Mouse (Mus musculus) embryo, embryonic 9.5 days (tissue): ENCODE measurements at regions not wholly inside any gene's neighbourhood (a gene's known extent, or its start where the extent isn't known, plus 50 kb on each side); places are given as distances from the start of the nearest gene placed in this dataset.
A peak's percentile ranks its signal among the peaks of the same experiment; 100 is the strongest.

ENCODE experiments used
- DNase-seq: peaks from one replicate; pipeline ENCODE4 v3.0.0-alpha.2; 2017; ENCODE audit errors: extremely low spot score

DNA sequence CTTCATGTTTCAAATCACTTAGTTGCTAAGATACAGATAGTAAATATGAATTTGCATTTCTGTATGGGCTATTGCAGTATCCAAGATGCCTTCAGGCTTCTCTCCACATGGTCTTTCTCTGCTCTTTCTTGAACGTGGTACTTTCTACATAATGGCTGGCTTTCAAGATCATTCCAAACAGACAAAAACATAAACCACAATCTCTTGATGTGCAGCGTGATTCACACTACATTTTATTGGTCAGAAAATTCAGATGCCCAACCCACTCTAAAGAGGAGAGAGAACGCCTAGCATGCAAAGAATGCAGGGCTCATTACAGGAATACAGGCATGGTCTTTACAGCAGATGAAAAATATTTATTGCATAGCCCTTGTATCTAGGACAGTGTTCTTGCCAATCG lies 235.2 kb downstream of the Papss1 start:
- DNase-seq = no peak

DNA sequence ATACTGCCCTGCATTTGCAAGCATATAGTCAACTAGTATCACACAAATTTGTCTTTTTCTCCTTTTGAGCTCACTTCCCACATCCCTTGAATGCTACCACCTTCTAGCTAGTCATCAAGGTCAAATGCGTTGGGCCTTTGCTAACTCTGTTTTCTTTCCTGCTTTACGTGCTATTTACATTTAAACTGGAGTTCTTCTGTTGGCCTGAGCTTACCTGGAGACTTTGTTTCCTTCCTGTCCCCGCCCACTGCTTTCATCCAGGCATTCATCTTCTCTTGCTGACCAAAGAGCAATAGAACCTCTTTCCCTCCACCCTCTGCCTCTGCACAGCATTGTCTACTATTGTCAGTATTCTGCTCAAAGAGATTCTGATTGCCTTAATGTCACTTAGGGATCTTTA lies 237.0 kb downstream of the Papss1 start:
- DNase-seq = no peak

DNA sequence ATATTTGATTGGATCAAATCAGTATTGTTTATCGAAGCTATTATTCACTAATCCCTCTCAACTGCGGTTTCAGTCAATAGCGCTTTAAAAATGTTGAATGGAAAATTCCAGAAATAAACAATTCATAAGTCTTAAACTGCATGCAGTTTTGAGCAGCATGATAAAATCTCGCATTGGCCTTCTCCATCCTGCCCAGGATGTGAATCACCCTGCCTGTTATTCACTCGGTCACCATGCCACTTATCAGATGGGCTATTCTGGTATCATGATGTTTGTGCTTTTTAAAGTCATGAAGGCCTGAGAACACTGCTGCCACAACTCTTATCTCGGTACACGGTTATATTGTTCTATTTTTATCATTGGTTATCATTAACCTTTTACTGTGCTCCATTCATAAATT lies 238.3 kb downstream of the Papss1 start:
- no peak for DNase-seq

DNA sequence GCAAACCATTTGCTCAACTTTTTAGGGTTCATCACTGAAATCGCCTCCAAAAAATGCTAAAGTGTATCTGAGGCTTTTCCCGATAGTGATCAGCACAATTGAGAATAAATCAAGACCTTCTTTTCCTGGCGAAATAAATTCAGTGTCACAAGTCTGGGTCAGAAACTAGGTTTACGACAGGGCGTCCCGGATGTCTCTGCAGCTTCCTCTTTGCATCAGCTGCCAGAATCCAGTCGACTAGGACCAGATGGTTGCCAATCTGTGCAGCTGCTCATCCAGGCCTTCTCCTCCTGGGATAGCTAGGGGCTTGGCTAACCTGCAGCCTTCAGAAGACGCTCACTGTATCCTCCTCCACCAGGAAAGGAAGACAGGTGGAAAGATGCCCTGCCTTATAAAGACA lies 243.6 kb downstream of the Papss1 start:
- DNase-seq = no peak

DNA sequence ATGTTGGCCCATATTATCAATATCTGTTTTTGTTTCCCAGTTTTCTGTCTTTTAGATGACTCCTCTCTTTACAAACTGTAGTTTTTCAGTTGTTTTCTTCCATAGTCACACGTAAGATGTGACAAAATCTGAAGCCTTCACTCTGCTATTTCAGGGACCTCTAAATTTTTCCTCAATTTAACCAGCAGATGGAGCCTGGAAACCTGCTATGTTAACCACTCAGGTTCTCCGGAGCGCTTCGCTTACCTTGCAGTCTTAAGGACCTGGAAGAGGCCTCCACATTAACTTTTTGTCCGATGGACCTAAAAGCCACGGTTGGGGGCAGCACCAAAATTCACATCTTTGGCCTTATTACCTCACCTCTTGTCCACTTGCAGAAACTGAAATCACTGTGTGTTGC lies 248.4 kb downstream of the Papss1 start:
- DNase-seq = no peak

DNA sequence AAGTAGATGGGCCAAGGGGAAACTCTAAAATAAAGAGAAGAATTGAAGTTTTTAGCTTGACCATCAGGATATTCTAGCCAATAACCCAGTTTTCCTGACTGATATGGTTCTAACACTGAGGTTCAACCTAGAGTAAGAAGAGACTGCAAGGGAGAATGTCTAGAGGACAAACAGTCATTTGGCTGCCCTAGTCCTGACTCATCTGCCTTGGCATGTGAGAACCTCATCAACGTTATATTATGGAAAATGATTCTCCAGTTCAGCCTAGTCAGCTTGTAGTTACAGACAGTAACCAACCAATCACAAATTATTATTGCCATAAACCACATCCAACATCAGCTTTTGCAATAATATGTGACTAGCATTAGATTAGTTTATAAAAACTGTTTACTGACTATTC lies 254.2 kb downstream of the Papss1 start:
- no peak for DNase-seq

DNA sequence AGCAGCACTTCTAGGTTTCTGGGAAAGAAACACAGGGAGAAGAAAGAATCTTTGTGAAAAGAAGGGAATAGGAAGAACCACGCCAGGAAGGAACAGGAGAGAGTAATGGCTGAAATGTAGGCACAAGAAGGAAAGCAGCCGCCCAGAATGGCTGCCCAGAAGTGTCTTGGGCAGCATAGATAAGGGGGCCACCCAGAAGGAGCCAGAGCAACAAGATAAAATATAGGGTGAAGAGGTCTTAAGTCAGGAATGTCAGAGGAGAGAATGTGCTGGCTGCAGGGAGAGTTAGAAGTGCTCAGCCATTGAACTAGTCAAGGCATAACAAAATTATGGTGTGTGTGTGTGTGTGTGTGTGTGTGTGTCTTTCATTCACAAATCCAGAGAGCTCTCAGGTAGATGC lies 227.7 kb upstream of the Dkk2 start:
- no peak for DNase-seq

DNA sequence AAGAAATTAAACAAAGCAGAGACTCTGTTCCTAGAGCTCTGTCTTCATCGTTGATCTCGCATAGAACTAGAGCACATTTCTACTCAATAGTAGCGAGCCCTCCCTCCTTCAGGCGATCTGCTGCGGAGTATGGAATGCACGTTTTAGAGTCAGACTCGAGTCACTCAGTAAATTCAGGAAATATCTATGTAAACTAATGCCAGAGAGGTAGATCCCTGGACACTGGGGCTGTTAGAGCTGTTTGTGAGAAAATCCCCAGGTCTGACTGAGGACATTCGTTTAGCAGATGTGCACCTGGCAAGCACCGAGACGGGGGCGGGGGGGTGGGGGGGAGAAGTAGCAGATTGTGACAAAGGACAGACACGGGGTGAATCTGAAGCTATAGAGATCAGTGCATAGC lies 226.0 kb upstream of the Dkk2 start:
- no peak for DNase-seq

DNA sequence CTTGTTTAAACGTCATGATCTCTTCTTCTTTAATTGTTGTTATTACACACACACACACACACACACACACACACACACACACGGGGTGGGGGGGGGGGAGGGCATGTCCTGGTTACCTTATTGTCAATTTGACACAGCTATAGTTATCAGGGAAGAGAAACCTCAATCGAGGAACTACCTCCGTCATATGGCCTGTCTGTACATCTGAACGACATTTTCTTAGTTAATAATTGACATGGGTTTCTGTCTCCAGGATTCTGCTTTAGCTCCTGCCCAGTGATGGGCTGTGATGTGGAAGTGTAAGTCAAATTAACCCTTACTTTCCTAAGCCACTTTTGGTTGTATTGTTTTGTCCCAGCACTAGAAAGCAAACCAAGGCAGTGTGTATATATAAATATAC lies 220.0 kb upstream of the Dkk2 start:
- no peak for DNase-seq

DNA sequence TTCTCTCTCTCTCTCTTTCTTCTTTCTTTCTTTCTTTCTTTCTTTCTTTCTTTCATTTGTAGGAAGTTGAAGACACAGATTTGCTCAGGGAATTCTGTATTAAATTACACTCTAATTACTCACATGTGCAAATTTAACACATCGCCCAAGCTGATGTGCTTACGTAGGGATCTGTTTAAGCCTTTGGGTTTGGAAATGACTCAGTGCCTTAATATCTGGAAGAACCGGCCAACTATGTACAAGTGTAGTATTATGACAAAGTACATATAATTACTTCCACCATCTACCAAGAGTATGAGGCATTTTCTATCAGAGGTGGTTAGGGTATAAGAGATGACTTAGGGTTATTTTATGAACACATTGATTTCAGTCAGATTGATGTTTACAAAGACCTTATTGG lies 217.8 kb upstream of the Dkk2 start:
- DNase-seq = no peak

DNA sequence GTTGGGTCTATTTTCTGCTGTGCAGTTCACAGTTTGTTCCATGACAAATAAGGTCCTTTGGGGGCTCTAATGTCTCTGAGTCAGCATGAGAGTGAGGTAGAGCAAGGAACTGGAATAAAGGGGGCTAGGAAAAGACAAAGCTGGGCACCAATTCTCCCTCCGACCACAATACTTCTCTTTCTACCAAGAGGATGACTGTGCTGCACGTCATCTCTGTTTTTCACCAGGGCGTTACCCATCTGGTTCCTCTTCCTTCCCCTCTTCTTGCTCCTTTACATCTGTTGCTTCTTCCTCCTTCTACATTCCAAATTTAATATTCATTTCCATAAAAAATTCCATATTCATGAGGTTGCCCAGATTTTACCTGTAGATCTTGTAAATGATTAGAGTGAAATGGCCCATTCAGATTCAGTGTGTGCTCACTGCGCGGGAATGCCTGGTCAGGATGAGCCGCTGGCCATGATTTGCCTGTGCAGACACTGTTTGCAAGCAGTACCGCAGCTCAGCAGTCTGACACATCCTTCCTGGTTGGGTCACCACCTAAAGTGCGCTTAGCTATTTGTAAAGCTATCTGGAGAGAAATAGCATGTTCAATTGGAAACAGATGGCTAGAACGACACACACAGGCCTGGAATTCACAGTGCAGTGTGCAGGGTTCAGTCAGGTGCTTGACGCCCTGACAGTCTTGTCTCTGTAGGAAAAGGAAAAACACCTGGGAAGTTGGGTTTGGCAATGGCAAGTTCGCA lies 216.7 kb upstream of the Dkk2 start:
- peak; percentile 11 for DNase-seq

DNA sequence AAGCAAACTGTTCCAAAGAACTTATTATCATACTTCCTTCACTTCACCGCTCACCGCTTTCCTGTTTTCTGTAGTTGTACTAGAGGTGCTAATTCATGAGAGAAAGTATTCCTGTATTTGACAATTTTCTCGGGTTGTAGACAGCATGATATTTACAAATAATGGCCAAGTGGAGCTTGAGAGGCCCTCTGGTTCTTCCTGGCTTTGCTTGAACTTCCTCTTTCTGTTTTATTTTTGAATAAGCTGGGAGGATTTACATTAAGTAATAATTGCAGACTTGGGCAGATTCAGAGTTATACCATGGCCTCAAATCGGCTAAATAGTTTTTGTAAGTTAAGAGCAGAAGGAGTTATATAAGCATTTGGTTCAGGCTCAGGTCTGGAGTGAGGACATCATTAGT lies 215.8 kb upstream of the Dkk2 start:
- DNase-seq = no peak

DNA sequence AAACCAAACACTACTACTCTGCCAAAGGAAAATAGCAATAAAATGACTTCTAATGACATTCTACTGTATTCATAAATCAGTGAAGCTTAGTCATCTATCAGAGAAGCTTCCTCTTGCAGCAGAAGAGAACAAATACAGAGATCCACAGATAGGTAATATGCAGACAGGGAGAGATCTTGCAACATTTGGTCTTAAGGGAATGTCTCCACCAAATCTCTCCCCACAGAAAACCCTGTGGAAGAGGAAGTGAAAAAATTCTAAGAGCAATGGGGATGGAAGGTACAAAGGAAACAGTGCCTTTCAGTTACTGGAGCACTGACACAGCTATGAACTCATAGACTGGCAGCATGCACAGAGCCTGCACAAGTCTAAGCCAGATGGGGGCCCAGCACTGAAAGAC lies 202.4 kb upstream of the Dkk2 start:
- no peak for DNase-seq

DNA sequence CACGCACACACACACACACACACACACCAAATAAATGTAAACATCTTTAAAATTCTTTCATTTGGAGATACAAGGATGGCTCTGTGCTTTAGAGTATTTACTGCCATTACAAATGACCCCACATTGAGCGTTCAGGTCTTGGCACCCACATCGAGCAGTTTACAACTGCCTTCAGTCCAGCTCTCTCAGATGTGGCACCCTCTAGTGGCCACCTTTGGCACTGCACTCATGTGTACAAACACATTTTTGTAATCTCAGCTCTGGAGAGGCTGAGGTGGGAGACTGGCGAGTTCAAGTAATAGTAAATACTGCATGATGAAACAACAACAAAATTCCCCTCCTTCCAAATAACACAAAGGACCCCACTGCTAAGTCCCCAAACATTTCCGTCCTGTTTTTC lies 198.6 kb upstream of the Dkk2 start:
- peak; percentile 10 for DNase-seq

DNA sequence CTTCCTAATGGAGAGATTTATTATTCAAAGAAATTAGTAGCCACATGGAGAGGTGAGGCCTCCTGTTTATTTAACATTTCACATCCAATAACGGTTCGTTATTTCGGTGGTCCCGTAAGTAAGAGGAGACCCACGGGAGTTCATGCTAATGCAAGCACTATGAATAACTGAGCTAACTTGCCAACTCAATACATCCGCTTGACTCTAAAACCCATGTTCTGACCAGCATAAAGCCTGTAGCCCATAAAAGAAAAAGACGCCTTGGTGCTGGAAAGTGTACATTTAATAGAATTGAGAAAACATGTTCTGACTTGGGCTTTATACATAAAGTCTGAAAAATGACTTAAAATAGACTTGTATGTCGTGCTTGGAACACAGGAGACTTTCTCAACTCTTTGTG lies 198.1 kb upstream of the Dkk2 start:
- DNase-seq = no peak

DNA sequence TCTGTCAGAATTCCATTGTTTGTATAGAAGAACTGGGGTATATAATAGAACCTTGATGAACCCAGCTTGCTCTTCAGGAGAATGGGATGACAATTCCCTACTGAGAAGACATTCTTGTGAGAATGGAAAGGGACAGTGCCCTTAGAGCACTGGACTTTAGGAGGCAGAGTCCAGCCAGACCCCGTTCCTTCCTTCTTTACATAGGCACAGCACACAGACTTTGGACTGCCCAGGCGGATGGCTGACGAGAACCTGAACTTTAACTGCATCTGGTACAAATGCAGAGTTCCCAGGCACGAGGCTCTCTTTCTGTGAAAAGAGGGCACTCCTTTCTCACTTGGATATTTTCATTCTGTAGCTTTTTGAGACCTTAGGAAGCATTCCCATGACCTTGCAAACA lies 197.4 kb upstream of the Dkk2 start:
- DNase-seq = no peak

DNA sequence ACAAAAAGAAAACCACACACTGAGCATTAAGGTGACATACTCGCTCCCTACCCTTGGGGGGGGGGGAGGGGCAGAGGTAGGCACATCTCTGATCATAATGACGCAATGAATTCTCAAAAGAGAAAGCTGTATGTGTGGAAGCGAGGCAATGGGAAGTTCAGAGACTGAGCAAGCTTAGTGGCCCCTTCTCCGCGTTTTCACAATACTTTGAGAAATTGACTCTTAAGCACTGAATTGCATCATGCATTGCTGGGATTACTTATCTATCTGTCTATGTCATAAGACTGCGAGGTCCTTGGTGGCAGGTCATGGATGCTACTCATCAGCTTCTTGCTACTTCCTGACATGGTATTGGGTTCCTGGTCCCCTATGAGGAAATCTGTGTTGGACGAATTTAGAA lies 193.2 kb upstream of the Dkk2 start:
- no peak for DNase-seq

DNA sequence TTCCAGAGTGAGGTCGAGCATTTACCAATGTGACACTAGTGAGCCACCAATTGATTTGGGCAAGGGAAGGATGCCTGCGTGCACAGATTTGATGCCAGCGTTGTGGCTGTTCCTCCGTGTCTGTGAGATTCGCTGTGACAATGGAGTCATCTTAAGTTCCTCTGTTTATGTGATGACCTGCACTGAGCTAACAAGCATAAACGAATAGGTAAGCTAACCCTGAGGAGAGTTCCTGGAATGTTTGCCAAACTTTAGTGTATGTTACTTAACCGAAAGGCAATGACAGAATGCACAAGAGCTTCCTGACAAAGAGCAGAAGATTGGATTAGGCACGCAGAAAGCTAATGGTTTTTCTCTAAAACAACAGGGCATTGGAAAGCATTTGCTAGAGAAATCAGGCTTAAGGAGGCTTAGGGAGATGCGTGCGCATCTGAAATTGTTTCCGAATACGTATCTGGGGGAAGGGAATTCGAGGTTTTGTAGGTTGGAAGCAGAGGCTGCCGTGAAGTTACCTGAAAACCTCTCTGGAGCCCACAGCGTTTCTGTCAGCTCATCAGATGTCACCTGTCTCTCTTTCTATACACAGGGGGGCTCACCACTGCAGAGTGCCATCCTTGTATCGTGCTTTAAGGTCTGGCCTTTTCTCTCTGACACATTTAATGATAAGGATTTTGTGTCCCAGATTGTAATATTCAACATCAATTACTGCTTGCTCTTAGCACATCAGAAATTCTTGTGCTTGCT lies 191.9 kb upstream of the Dkk2 start:
- DNase-seq = no peak

DNA sequence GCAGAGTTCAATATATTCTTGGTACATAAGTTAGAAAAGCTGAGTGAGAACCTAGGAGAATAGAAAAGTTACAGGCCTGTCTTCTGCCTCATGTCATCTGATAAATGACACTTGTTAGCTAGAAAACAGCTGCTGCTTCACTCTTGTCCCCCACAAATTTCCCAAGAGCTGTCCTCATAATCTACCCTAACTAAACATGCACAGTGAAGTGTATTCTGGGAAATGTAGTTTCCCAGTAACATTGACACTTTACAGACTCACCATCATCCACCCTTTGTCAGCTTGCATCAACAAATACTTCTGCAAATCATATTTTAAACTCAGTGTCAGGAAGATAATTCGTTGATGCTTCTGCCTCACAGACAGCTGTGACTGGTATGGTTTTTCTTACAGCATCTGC lies 190.0 kb upstream of the Dkk2 start:
- no peak for DNase-seq

DNA sequence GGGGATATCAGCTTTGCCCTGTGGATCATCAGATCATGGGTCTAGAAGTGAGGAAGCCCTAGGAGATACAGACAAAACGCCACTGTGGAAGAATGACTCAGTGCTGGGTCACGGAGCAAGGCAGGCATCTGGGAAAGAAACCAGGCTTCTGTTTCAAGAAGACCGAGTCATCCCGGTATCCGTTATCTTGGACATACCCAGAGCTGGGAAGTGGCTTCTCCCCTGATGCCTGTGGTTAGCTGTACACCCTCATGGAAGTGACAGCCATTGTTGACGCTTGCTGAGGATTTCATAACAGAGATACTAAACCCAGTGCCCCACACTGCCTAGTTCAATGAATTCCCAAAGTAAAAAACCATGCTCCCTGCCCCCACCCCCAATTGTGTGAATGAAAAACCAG lies 171.6 kb upstream of the Dkk2 start:
- no peak for DNase-seq

DNA sequence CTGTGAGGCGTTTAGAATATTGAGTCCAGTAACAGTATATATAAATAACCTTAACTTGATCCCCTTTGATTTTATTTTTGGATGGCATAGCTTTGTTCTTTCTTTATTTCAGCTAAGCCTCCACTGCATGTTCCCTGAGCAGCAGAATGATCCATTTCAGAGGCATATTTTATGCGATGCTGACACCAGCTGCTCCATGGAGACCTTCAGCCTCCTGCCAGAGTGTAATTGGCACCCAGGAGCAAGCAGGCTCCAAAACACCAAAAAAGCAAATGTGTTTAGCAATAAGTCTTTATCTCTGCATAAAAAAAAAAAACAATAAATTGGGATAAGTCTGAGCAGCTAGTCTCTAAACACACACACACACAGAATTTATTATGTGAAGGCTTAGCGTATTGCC lies 170.7 kb upstream of the Dkk2 start:
- DNase-seq = no peak

DNA sequence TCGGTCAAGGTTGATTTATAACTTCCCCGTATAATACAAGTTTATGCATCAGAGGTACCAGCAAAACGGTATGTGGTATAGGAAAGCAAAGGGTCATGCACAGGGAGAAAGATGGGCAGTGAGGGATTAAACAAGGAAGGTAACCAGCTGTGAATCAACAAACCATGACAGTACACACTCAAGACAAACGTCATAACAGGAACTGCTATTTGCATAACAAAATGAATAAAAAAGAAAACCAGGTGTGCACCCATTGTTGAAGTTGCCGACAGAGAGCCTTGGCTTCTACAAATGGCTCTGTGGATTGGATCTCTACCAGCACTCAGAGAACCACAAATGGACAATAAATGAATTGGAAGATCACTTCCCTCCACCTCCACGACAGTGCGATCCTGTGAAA lies 170.1 kb upstream of the Dkk2 start:
- DNase-seq = no peak

DNA sequence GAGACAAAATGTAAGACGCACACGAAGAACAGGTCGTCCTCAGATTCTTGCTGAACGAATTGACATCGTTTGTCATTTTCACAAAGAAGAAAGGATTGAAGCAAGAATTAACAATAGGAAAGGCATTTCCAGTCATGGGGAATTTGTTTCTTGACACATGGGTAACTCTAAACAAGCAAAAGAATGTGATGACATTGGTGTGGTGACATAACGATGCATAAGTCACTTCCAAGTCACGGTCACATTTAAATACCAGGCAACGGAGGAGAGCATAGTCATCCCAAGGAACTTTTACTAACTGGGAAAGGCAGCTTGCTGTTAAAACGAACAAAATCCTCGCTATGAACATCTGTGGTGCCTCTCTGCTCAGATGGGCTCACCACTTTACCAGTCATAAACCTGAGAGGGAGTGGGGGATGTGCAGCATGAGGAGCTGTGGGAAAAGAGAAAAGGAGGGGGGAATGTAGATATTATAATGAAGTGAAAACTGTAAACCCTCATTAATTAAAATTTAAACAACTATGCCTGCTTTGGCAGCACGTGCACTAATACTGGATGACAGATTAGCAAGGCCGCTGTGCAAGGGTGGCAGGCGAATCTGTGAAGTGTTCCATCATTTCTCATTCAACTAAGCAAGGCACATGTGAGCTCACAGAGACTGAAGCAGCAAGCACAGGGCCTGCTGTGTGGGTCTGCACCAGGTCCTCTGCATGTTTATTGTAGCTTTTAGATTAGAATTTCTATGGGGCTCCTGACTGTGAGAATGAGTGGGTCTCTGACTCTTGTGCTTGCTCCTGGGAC lies 167.2 kb upstream of the Dkk2 start:
- no peak for DNase-seq
